Mouse (Mus musculus) urinary bladder, postnatal 4 days (tissue): ENCODE data around the gene Rps27a.

Source experiments
- DNase-seq, 2 experiments: peaks; one replicate each; pipeline ENCODE4 v3.0.0; 2021 to 2022; ENCODE audit warnings: low spot score in 2 of 2

Gene Rps27a

GRCm38 (mm10) chr11:29512818-29513535, 34.9 kb downstream of the Rps27a start:
- no peak for DNase-seq

- no peak for DNase-seq
These were observed 38.5 kb downstream of the Rps27a start for GRCm38 (mm10) chr11:29509421-29509820.

GRCm38 (mm10) chr11:29504899-29505625, 42.8 kb downstream of the Rps27a start:
- DNase-seq, result no peak

- DNase-seq, result no peak
These were observed 43.7 kb downstream of the Rps27a start for GRCm38 (mm10) chr11:29503948-29504893.

GRCm38 (mm10) chr11:29496962-29497361, 50.9 kb downstream of the Rps27a start:
- DNase-seq, result no peak
